Mouse (Mus musculus) activated CD4-positive, CD25-positive, alpha-beta regulatory T cell, adult 4 months (primary cell): Measurements from ENCODE around the gene Fam53b. TPM values are rescaled to one million over a fixed set of nuclear protein-coding genes. Genes with fewer than 3 reads are reported as not detected.

Source experiments
- ATAC-seq: one replicate; pipeline ENCODE4 v1.8.0; 2017
- polyA plus RNA-seq, 2 experiments: library from polyadenylated mRNA; unstranded; fragments of 100-300 nt; shearing (Covaris generic); gene quantifications; one replicate each; pipeline ENCODE4 v1.2.1; 2017

Gene Fam53b
- polyA plus RNA-seq, 2 experiments from 2014 or later = 78.0 to 82.5 TPM

DNA sequence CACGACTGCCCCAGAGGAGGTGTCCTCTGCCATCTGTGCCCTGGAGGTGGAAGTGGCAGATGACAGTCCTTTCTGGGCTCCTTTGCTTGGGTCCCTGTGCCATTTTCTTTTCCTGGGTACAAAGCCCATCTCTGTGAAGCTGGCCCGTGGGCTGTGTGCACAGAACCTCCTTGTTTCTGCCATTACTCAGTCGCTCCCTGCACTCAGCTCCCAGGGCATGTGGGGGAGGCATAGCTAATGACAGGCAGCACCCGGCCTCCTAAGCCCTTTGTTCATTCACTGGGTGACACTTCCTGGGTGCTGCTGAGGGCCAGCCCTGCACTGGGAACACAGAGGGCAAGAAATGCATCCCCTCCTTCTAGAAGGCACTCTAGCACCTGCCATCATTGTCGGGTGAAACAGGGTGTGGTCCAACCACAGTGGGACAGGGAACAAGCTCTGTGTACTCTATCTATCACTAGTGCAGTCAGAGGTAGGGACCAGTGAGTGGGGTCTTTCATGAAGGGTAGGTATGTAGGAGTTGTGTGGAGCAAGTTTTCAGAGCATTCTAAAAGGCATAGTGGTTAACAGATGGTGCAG lies 111.1 kb downstream of the Fam53b start:
- peak; percentile 16 for ATAC-seq

DNA sequence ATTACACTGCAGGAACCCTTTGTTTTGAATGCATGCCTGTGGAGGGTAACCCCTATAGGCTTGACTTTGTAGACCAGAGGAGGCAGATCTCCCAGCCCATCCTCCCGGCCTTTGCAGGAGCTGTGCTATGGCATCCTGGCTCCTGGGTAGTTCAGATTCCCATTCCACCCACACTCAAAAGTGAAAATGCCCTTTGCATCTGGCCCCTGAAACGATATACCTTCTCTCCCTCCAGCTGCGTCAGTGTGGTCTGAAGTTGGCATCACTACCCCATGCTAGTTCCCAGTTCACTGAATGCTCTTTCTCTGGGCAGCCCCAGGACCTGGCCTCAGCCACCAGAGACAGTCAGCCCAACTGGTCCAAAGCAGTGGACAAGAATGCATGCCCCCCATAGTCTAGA lies 111.7 kb downstream of the Fam53b start:
- no peak for ATAC-seq

DNA sequence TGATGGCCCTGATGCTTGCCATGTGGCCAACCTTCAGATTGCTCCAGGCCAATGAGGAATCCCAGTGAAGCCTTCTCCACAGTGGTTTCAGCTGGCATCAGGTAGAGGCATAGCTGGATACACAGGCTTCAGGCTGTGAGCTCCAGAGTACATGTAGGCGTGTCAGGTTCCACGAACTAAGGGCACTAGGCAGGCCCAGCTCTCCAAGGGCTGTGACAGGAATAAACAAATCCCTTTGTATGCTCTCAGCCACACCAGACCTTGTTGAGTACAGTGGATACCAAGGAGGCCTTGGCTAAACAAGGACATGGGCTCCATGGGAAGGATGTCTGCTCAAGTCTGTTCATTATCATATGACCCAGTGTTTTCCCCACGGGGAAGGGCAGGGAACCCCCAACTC lies 112.3 kb downstream of the Fam53b start:
- no peak for ATAC-seq

DNA sequence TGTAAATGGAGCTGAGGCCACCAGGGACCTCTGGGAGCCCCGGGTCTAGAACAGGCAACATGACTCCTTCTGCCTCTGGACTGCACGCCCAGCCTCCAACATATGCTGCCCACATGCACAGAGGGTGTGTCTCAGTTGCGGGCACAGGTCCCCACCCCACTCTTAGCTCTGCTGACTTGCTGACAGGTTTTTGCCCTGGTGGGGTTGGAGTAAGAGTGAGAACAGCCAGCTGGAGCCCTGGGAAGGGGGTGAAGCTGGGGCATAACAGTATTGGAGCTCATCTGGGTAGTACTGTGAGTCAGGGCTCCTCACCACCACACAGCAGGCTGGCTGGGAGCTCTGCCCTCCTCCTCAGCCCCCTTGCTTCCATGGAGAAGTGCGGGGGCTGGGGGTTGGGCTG lies 113.6 kb downstream of the Fam53b start:
- ATAC-seq = no peak

DNA sequence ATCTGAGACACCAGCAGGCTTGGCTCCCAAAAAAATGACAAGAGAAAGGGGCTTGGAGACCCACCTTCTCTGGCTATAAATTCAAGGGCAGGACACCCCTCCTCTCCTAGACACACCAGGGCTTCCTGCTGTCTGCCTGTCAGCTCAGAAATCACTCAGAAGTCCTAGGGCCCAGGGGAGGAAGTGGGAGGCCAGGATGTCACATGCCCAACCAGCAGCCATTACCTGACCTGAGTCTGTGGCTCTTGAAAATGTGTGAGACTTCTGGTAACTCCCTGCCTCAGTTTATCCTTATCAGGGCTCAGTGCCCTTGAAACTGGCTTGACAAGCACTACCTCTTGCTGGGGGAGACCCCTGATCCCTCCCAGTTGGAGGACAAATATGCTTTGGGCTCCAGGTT lies 114.0 kb downstream of the Fam53b start:
- ATAC-seq = peak; percentile 79

DNA sequence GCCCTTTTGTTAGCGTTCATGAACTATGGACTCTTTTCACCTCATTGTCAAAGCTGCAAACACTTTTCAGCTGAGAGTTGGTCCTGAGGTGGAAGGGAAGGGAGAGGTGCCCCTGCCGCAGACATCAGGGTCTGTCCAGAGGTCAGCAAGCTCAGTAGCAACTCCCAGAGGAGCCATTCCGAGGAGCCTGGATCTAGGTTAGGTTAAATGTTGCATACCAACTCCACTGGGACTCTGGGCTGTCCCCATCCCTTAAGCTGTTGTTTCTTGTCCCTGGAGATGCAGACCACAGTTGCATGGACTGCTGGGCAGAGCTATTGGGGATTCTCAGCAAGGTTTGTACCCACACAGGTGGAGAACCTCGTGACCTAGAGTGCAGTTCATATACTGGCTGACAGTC lies 114.5 kb downstream of the Fam53b start:
- ATAC-seq = no peak

DNA sequence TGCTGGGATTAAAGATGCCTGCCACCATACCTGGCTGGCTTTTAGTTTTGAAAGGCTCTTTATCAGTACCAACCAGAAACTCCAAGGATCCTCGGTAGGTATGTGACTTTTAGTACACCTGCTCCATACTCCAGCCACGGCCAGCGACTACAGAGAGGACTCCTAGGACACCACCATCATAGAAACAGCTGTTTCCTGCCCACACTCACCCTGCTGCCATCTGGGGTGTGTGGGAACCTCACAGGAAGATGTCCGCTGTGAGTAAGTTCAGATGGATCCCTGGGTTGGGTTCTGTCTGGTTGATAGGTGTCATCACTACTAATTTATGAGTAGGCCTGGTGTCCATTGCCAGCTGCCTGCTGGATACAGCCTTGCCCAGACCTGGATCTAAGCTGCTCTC lies 114.9 kb downstream of the Fam53b start:
- no peak for ATAC-seq

DNA sequence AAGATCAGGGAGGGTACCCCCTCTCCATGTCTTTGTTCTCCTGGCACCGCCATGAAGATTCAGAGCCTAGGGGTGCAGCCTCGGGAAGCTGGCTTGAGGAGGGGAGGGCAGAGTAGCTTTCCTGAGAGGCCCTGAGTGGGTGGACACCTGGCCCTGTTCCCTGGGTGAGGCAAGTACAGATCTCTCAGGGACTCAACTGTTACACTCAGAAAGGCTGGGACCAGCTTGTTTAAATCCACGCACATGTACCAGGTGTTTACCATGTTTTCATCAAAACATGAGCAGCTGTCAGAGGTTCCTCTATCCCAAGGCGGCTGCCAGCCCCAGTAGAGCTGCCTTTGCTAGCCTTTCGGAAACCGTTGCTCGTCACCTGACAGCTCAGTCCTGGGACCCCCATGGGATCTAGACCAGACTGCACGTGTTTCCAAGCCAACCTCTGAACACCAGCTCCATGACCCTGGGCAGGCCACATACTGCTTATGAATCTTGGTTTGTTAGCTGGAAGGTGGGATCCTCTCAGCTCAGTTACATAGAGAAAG lies 116.4 kb downstream of the Fam53b start:
- no peak for ATAC-seq

DNA sequence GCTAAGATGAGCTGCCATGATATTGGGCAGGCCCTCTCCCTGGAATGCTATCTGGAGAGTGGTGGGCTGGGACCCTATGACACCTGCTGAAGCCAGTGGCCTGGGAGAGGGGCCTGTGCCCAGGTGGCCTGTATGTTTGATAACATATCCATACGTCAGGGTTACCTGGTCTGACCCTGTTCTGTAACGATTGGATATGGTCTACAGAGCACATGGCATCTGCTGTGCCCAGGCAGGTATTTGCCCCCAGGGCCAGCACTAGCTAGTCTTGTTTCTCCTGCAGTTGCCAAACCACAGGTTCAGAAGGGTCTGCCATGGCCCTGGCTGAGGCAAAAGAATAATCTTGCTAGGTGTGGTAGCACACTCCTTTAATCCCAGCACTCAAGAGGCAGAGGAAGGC lies 120.1 kb downstream of the Fam53b start:
- ATAC-seq = no peak

DNA sequence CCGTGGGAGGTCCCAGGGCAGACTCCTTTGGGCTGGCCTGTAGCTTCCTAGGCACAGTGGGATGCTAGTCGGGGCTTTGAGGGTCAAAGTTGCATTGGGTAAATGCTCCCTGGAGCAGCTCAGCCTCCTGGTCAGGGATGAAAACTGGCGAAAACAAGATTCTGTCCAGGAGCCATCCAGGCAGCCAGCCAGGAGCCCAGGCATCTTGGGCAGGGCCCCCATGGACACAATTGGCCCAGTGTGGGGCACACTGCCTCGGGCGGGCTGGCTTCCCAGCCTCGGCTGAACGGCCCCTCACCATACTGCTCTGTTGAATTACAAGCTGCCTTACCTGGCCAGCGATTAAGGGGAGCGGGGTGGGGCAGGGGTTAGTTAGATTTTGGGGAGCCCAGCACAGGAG lies 121.0 kb downstream of the Fam53b start:
- no peak for ATAC-seq

DNA sequence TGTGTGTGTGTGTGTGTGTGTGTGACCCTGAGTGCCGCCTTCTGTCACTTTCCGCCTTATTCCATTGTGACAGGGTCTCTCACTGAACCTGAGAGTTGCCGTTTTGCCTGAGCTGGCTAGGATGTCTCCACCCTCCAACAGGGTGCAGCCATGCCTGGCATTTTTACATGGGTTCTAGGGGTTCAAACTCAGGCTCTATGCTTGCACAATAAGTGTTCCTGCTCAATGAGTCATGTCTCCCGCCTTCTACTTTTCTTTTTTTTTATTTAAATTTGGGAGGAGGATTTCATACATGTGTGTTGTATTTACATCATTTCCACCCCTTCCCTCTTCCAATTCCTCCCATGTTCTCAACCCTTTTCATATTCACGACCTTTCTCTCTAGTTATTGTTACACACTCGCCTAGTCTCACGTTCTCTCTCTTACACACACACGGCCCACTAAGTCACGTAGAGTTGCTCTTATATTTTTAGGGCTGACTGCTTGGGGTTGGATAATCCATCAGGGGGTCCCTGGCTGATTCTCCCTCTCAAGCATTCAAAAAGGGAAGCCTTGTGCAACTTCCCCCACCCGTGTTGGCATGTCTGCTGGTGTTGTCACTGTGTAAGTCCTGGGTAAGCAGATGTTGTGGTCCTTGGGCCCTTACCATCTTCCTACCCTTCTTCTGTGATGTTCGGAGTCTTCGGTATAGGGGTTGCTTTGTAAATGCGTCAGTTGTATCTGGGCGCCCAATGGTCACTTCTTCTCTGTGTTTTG lies 122.8 kb downstream of the Fam53b start:
- ATAC-seq = no peak

DNA sequence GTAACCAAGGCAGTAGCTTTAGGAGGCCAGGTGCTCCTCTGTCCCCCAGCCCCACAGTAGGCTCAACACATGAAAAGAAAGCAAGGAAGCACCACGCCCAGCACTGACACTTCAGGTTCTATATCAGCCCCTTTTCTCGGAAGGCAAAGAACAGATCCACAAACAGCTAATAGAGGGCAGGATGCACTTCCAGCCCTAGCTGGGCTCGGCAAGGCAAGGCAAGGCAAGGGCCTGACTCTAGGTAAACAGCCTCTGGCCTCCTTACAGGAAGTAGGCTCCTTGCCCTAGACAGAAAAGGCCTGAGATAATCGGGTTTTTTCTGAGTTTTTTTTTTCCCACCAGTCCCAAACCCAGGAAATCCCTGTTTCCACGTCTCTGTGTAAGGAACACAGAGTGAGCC lies 124.0 kb downstream of the Fam53b start:
- no peak for ATAC-seq

DNA sequence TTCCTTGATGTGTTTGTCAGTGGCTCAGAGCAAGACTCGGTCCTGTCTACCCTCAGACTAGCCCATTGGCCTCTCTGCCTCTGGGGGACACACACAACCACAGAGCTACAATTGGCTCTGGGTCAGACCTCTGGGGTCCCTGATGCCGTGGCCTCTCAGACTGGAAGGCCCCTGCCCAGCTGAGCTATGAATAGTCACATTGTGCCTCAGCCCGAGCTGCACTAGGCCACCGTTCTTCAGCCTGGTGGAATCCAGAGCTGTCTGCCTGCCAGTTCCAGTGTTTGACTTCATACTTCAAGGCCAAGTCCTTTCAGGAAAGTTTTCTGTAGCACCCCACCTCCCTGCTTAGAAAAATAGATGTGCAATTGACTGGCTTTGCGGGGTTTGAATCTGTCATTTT lies 125.0 kb downstream of the Fam53b start:
- ATAC-seq = no peak

DNA sequence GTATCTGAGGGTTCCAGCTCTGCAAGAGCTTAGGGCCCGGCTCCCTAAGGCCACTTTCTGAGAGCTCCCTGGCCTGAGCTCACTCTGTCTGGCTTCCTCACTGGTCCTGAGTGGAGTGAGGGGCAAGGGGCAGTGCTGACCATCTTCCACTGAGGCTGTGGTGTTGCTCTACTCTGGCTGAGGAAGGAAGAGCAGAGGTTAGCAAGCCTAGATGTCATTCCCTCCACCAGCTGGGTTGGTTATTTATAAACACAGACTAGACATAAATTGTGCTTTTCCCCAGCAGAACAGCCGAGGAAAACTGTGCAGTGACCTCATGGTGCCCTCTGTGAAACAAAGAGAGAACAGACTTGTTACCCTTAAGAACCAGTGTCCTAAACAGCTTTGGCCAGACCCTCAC lies 125.8 kb downstream of the Fam53b start:
- no peak for ATAC-seq

DNA sequence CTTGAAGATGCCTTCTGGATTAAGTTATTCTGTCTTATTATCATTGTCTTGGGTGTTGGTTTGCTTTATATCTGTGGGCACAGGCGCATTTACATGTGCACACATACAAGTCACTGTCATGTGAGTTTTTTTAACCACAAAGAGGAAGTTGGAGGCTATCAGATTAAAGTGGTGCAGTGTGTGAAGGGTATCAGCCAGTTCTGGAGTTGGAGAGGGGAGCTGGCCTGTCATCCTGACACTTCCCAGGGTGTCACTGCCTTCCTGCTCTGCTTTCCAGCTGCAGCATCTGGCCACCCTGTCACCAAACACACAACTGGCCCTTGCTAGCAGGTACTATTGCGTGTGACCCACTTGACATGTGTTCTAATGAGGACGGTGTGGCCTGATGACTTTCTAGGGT lies 127.2 kb downstream of the Fam53b start:
- ATAC-seq = peak; percentile 91

DNA sequence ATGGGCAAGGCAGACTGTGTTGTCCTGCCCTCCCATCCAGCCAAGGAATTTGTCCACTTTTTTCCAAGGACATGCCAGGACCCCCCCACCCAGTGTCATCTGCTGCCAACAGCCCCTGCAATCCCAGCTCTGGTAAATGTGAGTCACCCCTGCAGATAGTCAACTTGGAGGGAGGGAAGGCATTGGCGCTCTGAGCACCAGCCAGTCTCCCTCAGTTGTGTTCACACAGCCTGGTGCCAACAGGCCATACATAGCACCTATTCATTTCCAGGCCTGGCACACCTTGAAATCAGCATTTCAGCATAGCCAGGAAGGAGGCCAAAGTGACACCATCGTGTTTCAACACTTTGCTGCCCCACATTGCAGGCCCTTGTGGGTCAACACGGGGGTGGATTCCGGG lies 129.8 kb downstream of the Fam53b start:
- ATAC-seq = no peak

DNA sequence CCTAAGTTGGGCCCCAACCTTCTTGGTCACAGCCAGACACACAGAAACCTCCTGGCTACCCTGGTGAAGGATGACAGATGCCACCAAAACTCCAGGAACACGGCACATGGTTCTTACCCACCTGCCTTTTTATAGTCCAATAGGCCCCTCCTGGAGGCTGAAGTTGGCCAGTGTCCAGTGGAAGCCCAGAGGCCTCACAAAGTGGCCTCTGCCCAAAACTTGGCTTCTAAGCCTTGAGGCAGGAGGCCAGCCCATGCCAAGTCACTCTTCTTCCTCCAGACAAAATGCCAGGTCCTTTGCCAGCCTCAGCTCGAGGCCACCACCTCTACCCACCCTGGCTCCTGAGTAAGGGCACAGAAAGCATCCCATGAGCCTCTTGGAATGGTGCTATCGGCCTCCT lies 130.8 kb downstream of the Fam53b start:
- ATAC-seq = no peak

DNA sequence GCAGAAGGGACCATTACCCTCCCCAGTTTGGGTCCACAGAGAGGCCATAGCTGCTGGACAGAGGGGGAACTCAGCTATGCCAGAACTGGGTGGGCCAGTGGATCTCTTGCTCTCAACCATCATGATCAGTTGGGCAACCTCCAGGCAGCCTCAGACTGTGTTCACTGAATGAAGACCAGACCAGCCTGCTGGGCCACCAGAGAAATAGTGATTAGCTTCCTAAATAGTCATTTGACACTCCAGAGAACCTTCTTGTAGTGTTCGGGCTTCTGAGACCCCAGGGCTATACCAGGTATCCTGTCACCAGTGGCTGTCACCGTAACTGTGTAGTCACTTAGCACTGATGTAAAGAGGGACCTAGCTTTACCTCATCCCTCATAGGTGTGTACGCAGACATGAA lies 131.3 kb downstream of the Fam53b start:
- ATAC-seq = no peak

DNA sequence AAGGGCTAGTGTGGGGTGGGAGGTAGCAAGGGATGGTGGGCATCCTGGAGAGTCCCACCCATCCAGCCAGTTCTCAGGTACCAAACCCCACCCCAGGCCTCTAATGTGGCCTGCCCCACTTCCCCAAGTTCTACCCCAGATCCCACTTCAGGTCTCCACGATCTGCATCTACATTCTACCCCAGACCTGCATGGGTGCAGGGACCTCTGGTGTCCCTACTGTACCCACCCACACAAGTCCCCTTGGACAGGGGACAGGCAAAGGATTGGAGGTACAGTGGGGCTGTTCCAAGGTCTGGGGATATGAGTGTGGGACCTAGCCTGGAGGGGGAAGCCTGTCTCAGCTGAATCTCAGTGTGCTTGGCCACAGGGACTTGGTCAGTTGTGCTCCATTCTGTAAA lies 131.9 kb downstream of the Fam53b start:
- ATAC-seq = no peak

DNA sequence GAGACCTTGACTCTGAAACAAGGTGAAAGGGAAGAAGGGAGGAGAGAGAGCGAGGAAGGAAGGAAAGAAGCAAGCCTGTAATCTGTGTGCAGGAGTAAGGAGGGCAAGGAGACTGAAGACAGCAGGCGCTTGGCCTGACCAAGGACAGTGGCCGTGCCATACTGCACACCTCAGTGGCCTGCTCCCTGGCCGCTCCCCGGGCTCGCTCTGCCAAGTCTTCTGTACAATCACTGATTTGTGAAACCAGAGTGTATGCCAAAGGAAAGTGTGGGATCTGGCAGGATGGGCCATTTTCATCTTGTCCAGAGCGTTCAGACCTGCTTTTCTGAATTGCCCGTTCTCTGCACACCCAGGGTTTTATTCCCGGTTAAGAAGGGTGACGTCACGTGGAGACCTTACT lies 132.4 kb downstream of the Fam53b start:
- ATAC-seq = no peak

DNA sequence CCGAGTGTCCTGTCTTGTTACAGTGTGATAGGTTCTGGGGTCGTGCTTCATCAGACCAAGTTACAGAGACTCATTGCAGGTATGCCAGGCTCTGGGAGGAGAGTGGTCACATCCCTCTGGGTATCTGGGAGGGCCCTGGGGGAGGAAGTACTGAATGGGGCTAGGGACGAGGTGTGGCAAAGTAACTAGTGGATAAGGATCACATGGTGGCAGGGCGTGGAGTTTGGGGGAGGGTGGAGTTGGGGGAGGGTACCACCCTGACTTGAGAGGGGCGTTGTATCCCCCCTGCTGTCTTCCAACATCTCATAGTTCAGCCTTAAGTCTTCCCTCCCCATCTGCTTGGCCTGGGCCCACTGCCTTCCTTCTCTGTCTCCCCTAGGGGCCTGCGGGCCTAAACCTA lies 134.1 kb downstream of the Fam53b start:
- ATAC-seq = no peak

DNA sequence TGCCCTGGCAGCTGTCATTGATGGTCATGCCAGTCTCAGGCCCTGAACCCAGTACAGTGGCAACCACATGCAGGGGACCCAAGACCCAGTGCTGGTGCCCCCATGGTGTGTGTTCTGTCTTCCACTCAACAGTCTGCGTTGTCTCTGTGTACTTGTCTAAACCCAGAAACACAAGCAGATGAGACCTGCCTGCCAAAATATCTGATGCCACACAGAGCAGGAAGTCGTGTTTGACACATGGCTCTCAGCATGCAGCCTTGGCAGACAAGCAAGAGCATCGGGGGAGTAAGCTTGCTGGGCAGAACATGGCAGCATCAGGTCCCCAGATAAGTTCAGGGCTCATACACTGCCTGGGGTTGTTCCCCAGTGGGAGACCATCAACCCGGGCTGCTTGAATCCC lies 134.6 kb downstream of the Fam53b start:
- no peak for ATAC-seq

DNA sequence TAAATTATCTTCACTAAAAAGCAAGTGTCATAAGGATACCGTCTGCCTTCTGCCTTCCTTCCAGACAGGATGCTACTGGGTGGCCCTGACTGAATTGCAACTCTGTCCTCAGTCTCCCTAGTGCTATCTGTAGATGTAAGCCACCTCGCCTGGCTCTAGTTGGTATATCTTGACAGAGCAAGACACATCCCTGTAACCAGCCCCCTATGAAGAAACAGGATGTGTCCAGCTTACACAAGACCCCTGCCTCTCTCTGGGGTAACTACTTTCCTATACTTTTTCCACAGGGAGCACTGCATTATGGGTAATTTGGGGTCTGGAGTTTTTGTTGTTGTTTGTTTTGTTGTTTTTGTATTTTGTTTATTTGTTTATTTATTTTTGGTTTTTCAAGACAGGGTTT lies 137.8 kb downstream of the Fam53b start:
- no peak for ATAC-seq

DNA sequence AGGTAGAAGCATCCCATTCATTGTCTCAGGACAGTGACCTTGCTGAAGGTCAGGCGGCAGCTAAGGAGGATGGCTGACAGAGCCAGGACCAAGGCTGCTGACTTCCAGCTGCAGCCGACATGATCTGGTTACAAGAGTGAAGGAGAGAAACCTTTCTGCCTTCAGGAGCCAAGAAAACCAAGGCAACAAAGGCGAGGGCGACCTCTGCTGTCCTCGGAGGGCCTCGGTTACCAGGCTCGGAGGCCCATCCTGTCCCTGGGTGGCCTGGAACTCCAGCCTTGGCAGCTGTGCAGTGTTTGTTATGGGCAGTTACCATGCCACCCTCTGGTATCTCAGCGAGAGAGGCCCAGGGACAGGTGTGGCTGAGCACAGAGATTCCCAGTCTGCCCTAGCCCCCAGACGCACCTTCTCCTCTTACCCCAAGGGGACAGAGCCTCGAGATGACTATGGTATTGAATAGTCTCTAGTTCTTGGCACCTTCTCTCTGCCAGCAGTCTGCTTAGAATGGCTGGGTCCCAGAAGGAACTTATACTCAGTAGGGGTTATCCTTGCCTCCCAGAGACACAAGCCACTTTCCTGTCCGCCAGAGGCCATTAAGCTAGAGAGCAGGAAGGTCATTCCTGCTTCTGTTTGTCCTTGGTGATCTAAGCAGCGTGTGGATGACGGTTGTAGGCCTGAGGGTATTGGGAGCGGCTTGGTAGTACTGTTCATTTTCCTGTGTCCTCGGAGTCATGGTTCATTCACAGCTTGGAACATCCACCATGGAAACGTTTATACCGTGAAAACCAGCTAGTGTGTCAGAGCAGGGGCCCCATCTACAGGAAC lies 139.5 kb downstream of the Fam53b start:
- no peak for ATAC-seq
